Mouse (Mus musculus): ENCODE results near the gene Mtg1.
A peak's percentile ranks its signal among the peaks of the same experiment; 100 is the strongest.

Gene Mtg1

DNA sequence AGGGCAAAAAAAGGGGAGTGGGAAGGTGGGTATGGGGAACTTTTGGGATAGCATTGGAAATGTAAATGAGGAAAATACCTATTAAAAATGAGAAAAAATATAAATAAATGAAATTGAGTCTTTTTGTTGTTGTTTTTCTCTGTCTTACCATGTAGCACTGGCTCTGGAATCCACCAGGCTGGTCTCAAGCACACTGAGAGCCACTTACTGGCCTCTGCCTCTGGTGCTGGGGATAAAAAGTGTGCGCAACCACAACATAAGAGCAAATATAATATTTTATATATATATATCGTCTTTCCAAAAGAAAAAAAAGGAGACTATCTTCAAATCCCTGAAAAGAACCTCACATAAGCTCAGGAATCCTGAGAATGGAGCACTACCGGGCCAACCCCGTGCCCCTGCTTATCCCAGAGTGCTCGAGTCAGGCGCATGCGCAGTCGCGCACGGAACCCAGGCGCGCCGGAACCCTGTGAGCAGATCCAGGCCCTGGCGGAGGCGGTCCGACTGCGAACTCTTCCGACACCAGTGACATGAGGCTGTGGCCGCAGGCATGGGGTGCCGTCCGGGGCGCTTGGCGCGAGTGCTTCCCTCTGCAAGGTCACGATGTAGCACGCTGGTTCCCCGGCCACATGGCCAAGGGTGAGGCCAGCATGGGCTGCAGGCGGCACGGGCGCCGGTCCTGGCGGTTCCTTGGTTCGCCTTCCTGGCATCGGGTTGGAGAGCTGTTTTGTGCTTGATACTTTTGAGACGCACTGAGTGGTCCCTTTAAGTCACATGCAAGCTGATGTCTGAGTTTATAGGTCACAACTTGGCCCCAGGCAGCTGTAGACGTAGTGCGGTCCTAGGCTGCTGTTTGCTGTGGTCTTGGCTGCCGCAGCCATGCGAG lies at the start of gene Mtg1:
Gene Mtg1, plus strand, starts transcription at position 430 of the 886 bp plus-strand sequence.
- DNase-seq (ENCODE audit: low spot score in 2 of 2), result peak; percentile 96 to 98

DNA sequence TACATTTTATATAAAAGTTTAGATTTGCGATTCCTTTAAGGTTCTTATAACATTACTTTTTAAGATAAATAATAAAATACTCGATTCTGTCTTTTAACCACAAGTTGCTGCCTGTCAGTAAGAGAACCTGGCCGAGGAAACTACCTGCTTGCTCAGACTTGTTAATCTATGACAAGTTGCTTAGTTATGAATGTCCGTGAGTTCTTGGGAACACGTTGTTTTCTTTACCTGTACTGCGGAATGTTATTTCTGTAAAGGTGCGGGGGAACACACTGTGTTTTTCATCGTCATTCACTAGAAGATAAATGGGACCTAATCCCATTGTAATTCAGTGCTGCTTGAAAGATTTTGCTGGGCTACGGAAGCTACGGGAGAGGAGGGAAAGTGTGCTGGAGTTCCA lies 46.8 kb upstream of the Mtg1 start:
- DNase-seq (ENCODE audit: low spot score in 2 of 2), result no peak

DNA sequence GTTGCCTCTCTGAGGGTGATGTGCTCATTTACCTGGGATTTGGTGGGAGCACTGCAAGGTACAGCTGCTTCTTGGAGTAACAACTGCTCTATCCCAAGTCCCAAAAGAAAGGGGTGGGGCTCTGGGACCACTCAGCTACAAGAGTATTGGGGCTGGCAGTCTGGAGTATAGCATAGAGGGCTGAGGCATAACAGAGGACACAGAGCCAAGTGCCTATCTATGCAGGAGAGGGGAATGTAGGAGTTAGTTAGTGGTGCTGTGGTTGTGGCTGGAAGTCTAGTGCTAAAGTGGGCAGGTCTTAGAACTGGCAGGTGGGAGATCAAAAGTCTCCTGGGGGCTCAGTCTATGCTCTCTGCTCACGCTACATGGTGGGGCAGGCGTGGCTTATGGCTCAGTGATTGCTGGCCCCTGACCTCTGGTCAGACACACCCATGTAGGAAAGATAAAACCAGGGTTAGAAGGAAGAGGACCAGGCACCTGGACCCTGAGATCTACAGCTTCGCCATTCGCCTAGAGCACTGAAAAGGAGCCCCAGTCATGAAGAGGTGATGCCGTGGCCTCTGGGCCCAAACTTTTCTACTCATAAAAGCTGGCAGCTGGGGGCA lies 44.3 kb upstream of the Mtg1 start, which contains the start of gene Prap1:
Gene Prap1, plus strand, starts transcription at position 472 of the 605 bp plus-strand sequence.
- DNase-seq (ENCODE audit: low spot score in 2 of 2), result no peak

DNA sequence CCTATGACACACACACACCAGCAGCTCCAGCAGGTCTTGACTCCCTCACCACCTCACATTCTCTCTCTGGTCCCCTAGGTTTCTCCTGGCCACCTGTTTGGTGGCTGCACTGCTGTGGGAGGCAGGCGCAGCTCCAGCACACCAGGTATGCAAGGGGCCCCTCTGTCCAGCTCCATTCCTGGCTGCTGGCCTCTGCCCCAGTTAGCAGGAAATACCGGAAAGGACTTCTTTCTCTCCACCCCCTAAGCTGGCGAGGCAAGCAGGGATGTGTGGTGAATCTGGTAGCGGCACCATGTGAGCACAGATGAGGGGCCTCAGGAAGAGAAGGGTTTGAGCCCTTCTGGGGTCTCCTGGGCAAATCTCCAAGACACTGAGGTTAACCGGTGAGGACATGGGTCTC lies 42.4 kb upstream of the Mtg1 start:
- no peak for DNase-seq (ENCODE audit: low spot score in 2 of 2)

DNA sequence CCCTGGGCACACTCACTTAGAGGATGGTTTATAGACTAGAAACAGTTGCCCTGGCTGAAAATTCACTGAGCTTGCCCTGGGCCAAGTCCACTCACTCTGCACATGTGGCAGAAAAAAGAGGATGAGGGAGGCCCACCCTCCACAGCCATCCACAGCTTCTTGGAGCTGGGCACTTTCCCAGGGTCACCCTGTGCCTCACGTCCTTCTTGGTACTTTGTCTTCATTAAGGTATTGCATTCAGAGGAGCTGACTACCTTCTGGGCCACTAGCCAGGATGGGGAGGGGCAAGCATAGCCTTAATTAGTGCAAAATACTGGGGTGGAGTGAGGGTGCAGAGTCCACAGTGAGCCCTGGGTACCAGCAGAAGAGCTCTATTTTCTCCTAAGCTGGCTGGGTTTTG lies 41.8 kb upstream of the Mtg1 start:
- no peak for DNase-seq (ENCODE audit: low spot score in 2 of 2)

DNA sequence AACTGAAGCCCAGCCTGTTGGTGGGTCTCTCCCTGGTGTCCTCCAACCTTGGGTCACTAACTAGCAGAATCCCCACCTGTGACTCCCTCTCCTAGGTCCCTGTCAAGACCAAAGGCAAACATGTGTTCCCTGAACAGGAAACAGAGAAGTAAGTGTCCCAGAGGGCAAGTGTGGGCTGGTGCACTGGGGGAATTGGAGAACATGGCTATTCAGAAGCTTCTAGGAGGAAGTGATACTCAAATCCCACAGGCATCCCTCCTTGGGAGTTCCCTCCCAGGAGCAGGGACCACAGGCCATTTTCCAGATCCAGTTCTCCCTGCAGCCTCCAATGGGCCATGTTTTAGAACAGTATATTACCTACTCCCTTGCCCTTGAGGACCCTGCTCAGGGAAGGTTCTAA lies 41.3 kb upstream of the Mtg1 start:
- no peak for DNase-seq (ENCODE audit: low spot score in 2 of 2)

DNA sequence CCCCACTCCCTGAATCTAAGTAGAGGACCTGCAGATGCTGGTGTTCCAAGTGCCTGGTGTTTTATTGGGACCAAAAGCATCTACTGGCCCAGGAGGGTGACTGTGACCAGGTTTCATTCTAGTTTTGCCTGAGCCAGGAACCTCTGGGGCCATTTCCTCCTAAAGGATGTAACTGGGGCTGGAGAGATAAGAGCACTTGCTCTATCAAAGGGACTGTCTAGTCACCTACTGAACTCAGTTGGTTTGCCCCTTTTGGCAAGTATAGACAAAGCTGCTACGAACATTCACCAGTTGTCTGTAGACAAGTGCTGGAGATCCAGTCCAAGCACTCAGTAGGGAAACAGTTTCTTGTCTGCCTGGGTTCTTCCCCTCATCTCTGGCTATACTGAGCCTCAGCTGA lies 38.9 kb upstream of the Mtg1 start:
- DNase-seq (ENCODE audit: low spot score in 2 of 2), result no peak

DNA sequence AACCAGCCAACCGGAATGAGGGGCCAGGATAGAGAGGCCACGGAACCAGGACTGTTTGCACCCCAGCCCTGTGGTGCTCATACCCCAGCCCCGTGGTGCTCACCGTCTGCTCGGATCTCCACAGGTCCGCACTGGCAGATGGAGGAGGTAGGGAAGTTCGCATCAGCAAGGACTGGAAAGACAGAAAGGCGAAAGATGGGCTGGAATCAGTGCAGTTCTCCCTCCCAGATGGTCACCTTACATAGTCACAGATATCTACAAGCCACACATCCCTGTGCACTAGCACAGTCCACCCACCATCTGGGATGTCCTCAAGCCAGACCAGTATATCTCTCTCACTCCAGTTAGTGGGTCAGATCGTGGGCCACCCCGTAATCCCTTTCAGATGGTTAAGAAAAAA lies 35.9 kb upstream of the Mtg1 start:
- no peak for DNase-seq (ENCODE audit: low spot score in 2 of 2)

DNA sequence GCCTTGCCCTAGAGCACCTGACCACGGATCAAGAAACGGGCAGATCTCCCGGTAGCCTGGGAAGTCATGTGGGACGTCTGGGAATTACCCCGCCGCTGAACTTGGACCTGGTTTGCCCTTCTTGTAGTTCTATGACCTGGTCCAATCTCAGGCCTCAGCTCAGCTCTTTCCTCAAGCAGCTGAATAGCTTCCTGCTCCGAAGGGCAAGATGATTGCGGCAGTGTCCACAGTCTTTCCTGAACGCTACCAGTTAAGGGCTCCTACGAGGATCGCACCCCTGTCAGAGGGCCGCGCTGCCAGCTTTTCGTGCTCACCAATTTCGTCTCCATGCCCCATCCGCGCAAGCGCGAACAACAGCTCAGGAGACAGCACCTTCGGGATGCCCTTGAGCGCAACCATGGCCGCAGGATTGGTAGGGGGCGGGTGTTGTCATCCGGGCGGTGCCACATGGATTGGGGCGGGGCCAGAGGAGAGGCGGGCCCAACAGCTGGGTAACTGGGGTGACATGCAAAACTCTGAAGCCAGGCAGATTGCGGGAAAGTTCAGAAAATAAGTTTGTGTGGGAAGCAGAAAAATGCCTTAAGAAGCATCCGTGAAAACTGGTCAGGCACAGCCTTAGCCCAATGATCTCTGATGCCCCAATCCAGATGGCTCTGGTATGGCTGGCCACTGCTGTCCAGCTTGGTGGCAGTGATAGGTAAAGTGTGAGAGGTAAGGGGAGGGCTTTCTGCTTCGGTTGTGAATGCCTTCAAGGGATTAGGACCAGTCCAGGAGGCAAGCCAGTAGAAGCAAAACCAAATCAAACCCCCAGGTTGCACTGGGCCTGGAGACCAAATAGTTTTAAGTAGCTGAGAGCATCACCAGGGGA lies 35.1 kb upstream of the Mtg1 start, which contains the start of gene Fuom:
Gene Fuom, minus strand, starts transcription at position 449 of the 868 bp plus-strand sequence.
- DNase-seq (ENCODE audit: low spot score in 2 of 2), result peak; percentile 57 to 63

DNA sequence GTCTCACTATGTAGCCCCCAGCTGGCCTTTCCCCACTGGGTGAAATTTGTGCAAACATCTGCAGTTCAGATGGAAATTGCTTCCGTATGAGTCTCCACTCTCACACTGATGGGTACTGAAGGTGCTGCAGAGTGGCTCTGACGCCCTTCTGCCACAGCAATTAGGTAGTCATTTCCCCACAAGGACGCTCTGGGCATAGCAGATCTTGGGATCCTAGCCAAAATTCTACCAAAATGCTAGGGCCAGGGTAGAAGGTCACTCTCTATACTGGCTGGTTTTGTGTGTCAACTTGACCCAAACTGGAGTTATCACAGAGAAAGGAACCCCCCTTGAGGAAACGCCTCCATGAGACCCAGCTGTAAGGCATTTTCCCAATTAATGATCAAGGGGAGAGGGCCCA lies 33.4 kb upstream of the Mtg1 start:
- no peak for DNase-seq (ENCODE audit: low spot score in 2 of 2)

DNA sequence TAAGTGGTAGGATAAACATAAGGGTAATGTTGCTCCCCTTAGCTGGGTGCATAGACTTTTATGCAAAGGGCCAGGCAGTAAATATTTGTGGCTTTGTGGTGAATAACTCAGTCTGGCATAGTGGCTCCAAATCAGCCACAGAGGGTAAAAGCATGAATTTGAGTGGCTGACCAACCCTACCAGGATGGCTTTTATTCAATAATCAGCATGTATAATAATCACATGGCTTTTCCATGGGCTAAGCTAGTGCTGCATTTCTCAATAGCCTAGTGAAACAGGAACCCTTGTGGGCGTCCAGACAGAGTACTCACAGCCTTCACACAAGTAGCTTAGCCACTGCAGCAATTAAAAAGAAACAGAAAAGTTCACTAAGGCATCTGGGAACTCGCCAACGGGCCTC lies 25.4 kb upstream of the Mtg1 start:
- no peak for DNase-seq (ENCODE audit: low spot score in 2 of 2)

DNA sequence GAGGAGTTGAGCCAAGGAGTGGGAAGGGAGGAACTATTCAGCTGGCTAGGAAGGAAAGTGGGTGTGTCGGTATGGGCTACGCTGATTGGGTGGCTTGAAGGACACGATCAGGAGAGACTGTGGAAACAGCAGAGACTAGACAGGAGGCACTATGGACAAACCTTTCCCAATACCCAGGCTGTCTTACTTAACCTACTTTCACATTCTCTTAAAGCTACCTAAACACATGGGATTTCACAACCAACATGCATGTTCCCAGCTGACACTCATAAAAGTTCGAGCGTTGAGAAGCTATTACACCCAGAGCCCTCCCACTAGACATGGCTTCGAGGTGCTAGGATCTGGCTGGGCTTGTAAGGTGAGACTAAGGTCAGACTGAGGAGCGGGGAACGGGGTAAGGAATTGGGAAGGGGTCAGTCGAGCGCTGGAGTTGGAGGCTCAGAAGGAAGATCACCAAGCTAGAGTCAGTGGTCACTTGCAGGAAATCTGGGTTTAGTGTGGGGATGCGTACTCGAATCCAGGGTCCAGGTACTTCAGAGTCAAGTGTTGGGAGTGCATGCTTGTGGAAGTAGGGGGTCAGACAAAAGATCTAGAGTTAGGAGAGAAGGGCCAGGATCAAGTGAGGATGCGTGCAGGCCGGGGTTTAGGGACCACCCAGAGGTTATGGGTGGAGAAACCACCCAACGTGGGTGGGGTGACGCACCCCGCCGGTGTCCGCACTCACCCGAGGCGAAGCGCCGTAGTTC lies 21.6 kb upstream of the Mtg1 start, which contains the start of gene Paox:
Gene Paox, plus strand, starts transcription at position 217 of the 746 bp plus-strand sequence.
- DNase-seq (ENCODE audit: low spot score in 2 of 2), result no peak

DNA sequence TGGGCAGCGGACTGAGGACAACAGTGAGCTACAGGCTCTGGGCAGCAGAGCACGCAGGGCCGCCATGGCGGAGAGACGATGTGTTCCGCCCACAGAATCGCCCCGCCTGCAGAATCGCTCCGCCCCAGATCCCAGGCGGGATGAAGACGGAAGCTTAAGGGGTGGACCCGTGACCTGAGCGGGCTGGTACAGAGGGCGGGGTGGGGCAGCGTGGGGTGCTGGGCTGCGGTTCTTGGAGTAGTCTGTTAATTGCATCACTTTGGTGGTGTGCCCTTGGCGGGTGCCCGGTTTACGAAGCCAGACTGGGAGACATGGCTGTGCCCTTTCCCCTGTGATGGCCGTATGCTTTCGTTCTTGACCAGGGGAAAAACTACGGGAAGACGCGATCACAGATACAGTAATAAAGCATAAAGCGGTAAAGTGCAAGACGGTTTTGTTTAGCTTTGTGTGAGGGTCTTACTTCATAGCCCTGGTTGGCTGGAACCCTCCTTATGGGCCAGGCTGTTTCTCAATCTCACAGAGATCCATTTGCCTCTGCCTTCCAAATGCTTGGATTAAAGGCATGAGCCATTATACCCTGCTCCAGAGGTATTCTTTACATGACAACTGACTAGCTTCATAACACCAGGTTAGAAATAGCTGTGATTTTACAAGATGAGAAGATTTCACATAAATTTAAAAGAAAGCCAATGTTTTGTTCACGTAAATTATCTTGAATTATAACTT lies 20.9 kb upstream of the Mtg1 start, which contains the start of gene Echs1:
Gene Echs1, minus strand, starts transcription at position 148 of the 726 bp plus-strand sequence.
- DNase-seq (ENCODE audit: low spot score in 2 of 2), result peak; percentile 48 to 78

DNA sequence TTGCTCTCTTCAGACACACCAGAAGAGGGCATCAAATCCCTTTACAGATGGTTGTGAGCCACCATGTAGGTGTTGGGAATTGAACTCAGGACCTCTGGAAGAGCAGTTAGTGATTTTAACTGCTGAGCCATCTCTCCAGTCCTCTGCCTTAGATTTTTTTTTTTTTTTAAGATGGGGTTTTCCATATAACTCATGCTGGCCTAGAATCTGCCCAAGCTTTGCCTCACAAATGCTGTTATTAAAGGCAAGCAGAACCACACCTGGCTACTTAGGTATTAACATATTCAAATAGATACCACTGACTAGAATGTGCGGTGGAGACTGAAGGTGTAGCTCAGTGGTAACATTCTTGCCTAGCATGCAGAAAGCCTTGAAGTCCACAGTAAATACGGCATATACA lies 16.9 kb upstream of the Mtg1 start:
- DNase-seq (ENCODE audit: low spot score in 2 of 2), result no peak

DNA sequence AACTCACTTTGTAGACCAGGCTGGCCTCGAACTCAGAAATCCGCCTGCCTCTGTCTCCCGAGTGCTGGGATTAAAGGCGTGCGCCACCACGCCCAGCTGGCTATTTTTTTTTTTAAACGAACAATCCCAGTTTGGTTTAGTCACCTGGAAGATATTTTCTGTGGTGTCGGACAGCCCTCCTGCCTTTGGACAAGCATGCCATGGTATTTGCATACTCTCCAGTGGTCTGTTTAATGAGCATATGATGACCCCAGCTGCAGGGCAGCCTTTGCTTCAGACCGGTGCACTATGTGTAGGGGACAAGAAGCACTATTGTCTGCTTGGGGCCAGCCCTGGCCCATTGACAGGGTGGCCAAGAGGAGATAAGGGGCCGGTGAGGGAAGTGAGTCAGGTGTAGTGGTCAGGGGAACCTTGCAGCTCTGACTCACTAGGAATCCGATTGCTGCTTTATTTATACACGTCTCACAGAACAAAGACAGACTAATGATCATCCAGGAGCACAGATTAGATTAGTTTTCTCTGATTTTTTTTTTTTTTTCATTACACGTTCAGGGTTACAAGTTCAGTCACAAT lies 15.9 kb upstream of the Mtg1 start:
- DNase-seq (ENCODE audit: low spot score in 2 of 2), result no peak

DNA sequence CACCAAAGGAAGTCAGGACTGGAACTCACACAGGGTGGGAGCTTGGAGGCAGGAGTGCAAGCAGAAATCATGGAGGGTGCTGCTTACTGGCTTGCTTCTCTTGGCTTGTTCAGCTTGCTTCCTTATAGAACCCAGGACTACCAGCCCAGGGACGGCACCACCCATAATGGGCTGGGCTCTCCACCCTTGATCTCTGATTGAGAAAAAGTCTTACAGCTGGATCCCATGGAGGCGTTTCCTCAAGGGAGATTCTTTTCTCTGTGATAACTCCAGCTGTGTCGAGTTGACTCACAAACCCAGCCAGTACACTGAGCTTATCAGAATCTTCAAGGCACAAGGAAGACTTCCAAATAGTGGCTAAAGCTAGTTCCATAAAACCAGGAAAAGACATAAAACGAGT lies 14.6 kb upstream of the Mtg1 start:
- no peak for DNase-seq (ENCODE audit: low spot score in 2 of 2)

DNA sequence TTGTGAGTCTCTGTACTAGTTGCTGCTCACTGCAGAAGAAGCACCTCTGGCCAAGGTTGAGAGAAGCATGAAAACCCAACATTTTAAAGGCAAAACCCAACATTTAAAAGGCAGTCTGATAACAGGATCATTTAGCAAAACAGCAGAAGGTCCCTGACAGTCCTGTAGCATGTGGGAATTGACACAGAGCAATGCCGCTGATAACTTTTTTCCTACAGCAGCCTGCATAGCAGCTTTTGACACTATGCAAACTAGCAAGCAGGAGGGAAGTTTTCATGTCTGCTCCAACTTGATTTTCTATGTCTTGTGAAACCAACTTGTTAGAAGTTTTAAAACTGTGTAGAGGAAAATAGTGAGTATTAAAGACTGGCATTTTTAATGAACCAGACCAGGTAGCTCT lies 13.0 kb upstream of the Mtg1 start:
- no peak for DNase-seq (ENCODE audit: low spot score in 2 of 2)

DNA sequence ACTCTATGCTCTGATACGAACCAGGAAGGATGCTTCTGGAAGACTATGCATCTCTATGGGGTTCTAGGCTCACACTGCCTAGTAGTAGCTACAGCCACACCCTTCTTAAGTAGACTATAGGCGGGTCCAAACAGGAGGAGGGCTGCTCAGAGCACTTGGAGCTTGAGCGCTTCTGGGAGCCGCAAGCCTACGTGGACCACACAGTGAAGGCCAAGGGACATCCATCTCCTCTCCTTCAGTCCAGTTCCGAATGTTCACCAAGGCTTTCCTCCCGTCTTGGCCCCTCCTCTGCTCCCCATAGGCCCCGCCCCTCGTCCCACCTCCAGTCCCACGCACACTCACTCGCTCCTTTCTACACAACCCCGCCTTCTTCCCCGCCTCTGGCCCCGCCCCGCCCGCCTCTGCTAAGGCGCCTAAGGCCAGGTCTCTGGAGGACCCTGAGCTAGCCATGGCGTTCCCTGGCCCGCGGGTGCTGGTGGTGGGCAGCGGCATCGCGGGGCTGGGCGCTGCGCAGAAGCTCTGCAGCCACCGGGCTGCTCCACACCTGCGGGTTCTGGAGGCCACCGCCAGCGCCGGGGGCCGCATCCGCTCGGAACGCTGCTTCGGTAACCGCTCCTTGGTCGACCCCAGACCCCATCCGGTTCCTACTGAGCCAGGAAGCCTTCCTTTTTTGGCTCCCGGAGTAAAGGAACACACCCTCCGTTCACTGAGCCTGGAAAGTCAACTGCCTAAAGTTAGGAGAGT lies 11.9 kb upstream of the Mtg1 start:
- peak; percentile 66 to 84 for DNase-seq (ENCODE audit: low spot score in 2 of 2)

DNA sequence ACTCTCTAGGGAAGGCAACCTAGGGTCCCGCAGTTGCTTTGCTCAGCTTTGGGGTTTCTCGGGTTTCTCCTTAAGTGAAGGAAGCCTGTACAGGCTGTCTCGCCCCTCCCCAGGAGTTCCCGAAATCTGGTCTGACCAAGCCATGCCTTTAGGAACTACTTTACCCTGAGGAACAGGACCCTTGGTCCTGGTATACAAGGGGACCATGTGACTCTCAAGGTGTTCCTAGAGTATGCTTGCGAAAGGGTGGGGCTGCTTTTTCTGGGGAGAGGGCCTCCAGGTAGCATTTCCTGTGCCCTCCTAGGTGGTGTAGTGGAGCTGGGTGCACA lies 11.4 kb upstream of the Mtg1 start:
- no peak for DNase-seq (ENCODE audit: low spot score in 2 of 2)

DNA sequence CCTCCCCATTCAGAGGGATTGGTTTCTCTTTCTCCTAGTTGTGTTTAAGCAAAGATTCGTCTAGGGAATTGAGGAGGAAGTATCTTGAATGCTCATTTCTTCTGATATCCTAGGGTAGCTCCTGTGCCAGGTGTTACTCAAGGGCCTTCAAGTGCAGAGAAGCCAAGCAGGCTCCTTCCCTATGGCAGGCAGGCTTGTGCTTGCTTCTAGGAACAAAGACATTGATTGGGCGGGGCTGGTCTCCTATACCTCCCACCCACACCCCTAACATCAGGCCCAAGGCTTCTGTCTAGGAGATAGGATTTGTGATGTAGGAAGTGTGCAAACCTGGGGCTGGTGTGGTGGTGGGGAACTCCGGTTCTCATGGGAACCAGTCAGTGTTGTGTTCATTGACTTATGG lies 10.4 kb upstream of the Mtg1 start:
- no peak for DNase-seq (ENCODE audit: low spot score in 2 of 2)
